9 mouse cellular contexts compared by ENCODE assay signal in genomic region chr10:78395819-78396624, GRCm38 (mm10). TPM values are rescaled to one million over a fixed set of nuclear protein-coding genes. Genes with fewer than 3 reads are reported as not detected.
DNase-seq lines count a peak whose midpoint lies in the region; ATAC-seq and TF ChIP-seq lines count a peak whose summit lies in the region.
"Had no signal": no experiment of that assay in that cellular context is flagged by ENCODE, and none has a peak within 500 bp of the region (broad histone marks: within the 10 kb centered on the region; RNA-seq: fewer than 3 reads in every experiment).

No protein-coding gene starts in this region.

- H3K36me3 ChIP-seq in E14TG2a.4 (ENCODE audit: insufficient read depth, low read length): peaks cover 18% of the 10 kb centered on the region
- H3K36me3 ChIP-seq in forebrain, embryonic 10.5 days (replicated peaks): peaks cover 26% of the 10 kb centered on the region
- peaks cover 14% of the 10 kb centered on the region for H3K36me3 ChIP-seq in lung, embryonic 14.5 days (ENCODE audit: insufficient read depth)

- intact Hi-C loops in heart, postnatal 25 days (cut with DNase I): loop anchor here (5.0 kb wide), 1 partner anchor 369 kb away; no protein-coding TSS in a partner anchor

- H3K27me3 ChIP-seq in E14TG2a.4 (ENCODE audit: insufficient read depth, low read length): peaks cover 69% of the 10 kb centered on the region
- H3K27me3 ChIP-seq in forebrain, embryonic 10.5 days (ENCODE audit: poor library complexity, severe bottlenecking): peaks cover 29% of the 10 kb centered on the region
- peaks cover 15% of the 10 kb centered on the region for H3K27me3 ChIP-seq in lung, embryonic 14.5 days (ENCODE audit: insufficient read depth, low read length)

- peaks cover 43% of the 10 kb centered on the region for H3K4me1 ChIP-seq in E14TG2a.4 (replicated peaks; ENCODE audit: low read depth, low read length)
- H3K4me1 ChIP-seq in forebrain, embryonic 10.5 days: peaks cover 37% of the 10 kb centered on the region
- H3K4me1 ChIP-seq in lung, embryonic 14.5 days (ENCODE audit: insufficient read depth): no peaks in the 10 kb centered on the region
- peaks cover 46% of the 10 kb centered on the region for H3K4me1 ChIP-seq in olfactory bulb, adult 2 months (ENCODE audit: control insufficient read depth, insufficient read depth, low read length)

- no peak overlapping the region for H3K9ac ChIP-seq in lung, embryonic 14.5 days
- H3K9ac ChIP-seq: heart, embryonic 15.5 days had no signal

- 3% methylated on average over 17 of the region's 17 CpGs for WGBS in forebrain, embryonic 10.5 days
- WGBS in large intestine, adult 2 months: 16% methylated on average over 17 of the region's 17 CpGs
- 9% methylated on average over 17 of the region's 17 CpGs for WGBS in lung, embryonic 14.5 days
- WGBS in olfactory bulb, adult 2 months: 1% methylated on average over 17 of the region's 17 CpGs

- DNase-seq in c-Kit-positive CD71-negative TER-119-negative erythroid progenitor cells, embryonic 14.5 days (ENCODE audit: low read depth): peak; percentile 87
- peak; percentile 98 for DNase-seq in forebrain, embryonic 10.5 days (ENCODE audit: extremely low spot score, low spot score)
- DNase-seq in heart, postnatal 25 days (ENCODE audit: low spot score): peak; percentile 67
- DNase-seq in large intestine, adult 2 months (ENCODE audit: low read depth, low spot score): peak; percentile 56
- DNase-seq in lung, embryonic 14.5 days: peak; percentile 99
- DNase-seq in thymus, adult 18-20 months: peak; percentile 68 to 77

- no peak overlapping the region for H3K4me2 ChIP-seq in lung, embryonic 14.5 days
- H3K4me2 ChIP-seq: heart, embryonic 15.5 days had no signal

- ATAC-seq in lung, embryonic 14.5 days (ENCODE audit: insufficient read depth): peak; percentile 77

- peak overlapping the region; percentile 76 for H3K27ac ChIP-seq in forebrain, embryonic 10.5 days
- no peak overlapping the region for H3K27ac ChIP-seq in lung, embryonic 14.5 days (ENCODE audit: low read depth)
- H3K27ac ChIP-seq in olfactory bulb, adult 2 months (ENCODE audit: insufficient read depth, low read depth, low read length): peak overlapping the region; percentile 84
- H3K27ac ChIP-seq: heart, embryonic 15.5 days had no signal

- peak; percentile 99 for TF ChIP-seq CTCF in E14TG2a.4 (conservative IDR thresholded peaks at IDR 0.05; ENCODE audit: low read length)
- TF ChIP-seq CTCF in lung, embryonic 14.5 days (IDR thresholded peaks at IDR 0.05; ENCODE audit: low read depth): peak; percentile 94
- peak; percentile 94 for TF ChIP-seq CTCF in olfactory bulb, adult 2 months (IDR thresholded peaks at IDR 0.05; ENCODE audit: insufficient read depth, low read depth, low read length)

- H3K4me3 ChIP-seq in E14TG2a.4 (replicated peaks; ENCODE audit: low read length): no peak overlapping the region
- peak overlapping the region; percentile 33 for H3K4me3 ChIP-seq in forebrain, embryonic 10.5 days
- no peak overlapping the region for H3K4me3 ChIP-seq in lung, embryonic 14.5 days (ENCODE audit: low read depth, low read length)
- peak overlapping the region; percentile 18 for H3K4me3 ChIP-seq in olfactory bulb, adult 2 months (ENCODE audit: insufficient read depth, low read depth, low read length)
- H3K4me3 ChIP-seq: heart, embryonic 15.5 days had no signal

- no peaks in the 10 kb centered on the region for H3K9me3 ChIP-seq in E14TG2a.4 (ENCODE audit: low read length)
- no peaks in the 10 kb centered on the region for H3K9me3 ChIP-seq in forebrain, embryonic 10.5 days
- no peaks in the 10 kb centered on the region for H3K9me3 ChIP-seq in lung, embryonic 14.5 days (ENCODE audit: low read depth, low read length)
- H3K9me3 ChIP-seq: heart, embryonic 15.5 days had no signal

- 0 out of 2 replicates have a peak, but pooled peaks have one; percentile 19 for TF ChIP-seq POLR2A in olfactory bulb, adult 2 months (IDR thresholded peaks at IDR 0.05; ENCODE audit: insufficient read depth, low read depth, low read length)

RNA-seq across cellular contexts. Expression of gene Rrp1, which starts 16.8 kb away (rescaled TPM):
- 338 and 366 TPM in 2 replicates for polyA plus RNA-seq in forebrain, embryonic 10.5 days (2016; fragmentation: Nextera tagmentation; extraction: Ambion mirVana)
- total RNA-seq in heart, postnatal 25 days (2021): 100 to 1,000 TPM in 1 of 2 experiments, 10 to 100 TPM in 1; 92.7 to 102 TPM
- 47.5 and 60.2 TPM in 2 replicates for polyA plus RNA-seq in large intestine, adult 2 months (2012; rRNA removed)
- 239 and 249 TPM in 2 replicates for polyA plus RNA-seq in lung, embryonic 14.5 days (2014; fragmentation: Nextera tagmentation; extraction: Ambion mirVana)
- 444 TPM in 1 of 2 replicates, not detected in the other for polyA plus RNA-seq in olfactory bulb, adult 2 months (2012; ENCODE audit: insufficient read depth, insufficient read length, low replicate concordance, missing spikeins)

RNA-seq across cellular contexts. Expression of gene Cstb, which starts 29.4 kb away (rescaled TPM):
- polyA plus RNA-seq in forebrain, embryonic 10.5 days (2016; fragmentation: Nextera tagmentation; extraction: Ambion mirVana): 115 and 118 TPM in 2 replicates
- 10 to 100 TPM; 23.7 to 28.4 TPM for total RNA-seq in heart, postnatal 25 days (2021)
- 49.7 and 57.2 TPM in 2 replicates for polyA plus RNA-seq in large intestine, adult 2 months (2012; rRNA removed)
- 201 and 211 TPM in 2 replicates for polyA plus RNA-seq in lung, embryonic 14.5 days (2014; fragmentation: Nextera tagmentation; extraction: Ambion mirVana)
- polyA plus RNA-seq in olfactory bulb, adult 2 months (2012; ENCODE audit: insufficient read depth, insufficient read length, low replicate concordance, missing spikeins): 1,067 TPM in 1 of 2 replicates, not detected in the other

RNA-seq across cellular contexts. Expression of gene Agpat3, which starts 43.7 kb away (rescaled TPM):
- polyA plus RNA-seq in forebrain, embryonic 10.5 days (2016; fragmentation: Nextera tagmentation; extraction: Ambion mirVana): 36.8 and 37.7 TPM in 2 replicates
- total RNA-seq in heart, postnatal 25 days (2021): 100 to 1,000 TPM; 204 to 227 TPM
- 51.9 and 113 TPM in 2 replicates for polyA plus RNA-seq in large intestine, adult 2 months (2012; rRNA removed)
- 59.7 and 62.1 TPM in 2 replicates for polyA plus RNA-seq in lung, embryonic 14.5 days (2014; fragmentation: Nextera tagmentation; extraction: Ambion mirVana)
- polyA plus RNA-seq in olfactory bulb, adult 2 months (2012; ENCODE audit: insufficient read depth, insufficient read length, low replicate concordance, missing spikeins): 102 TPM in 1 of 2 replicates, not detected in the other

Comparison
In these comparisons a context has a peak if more than half of its experiments do, and no peak if none do; other contexts are left out.
1. H3K4me3 ChIP-seq: peak in forebrain, embryonic 10.5 days (single experiment) and olfactory bulb, adult 2 months (single experiment); none in E14TG2a.4 (single experiment) and lung, embryonic 14.5 days (single experiment).
2. Peak in every context shown above with its lines, with median percentiles within 50 percentile points of each other: CTCF ChIP-seq and DNase-seq.